Mouse (Mus musculus) mouse embryonic stem cell (cell line): ENCODE results near the gene Rela.

Source experiments
- in situ Hi-C, 2 experiments: fragments of 300-500 bp; cut with MboI; formaldehyde crosslinking; loops; 1 replicate in 1 of 2; 3 replicates in 1 of 2; pipeline ENCODE4 v1.14.3; 2019 to 2020; ENCODE audit warnings: low sequenced_read_pairs in 2 of 2, low pct_unique_long_range_greater_than_20kb in 1 of 2, mixed read lengths in 1 of 2; ENCODE audit not compliant: unreplicated experiment in 1 of 2

Gene Rela

DNA sequence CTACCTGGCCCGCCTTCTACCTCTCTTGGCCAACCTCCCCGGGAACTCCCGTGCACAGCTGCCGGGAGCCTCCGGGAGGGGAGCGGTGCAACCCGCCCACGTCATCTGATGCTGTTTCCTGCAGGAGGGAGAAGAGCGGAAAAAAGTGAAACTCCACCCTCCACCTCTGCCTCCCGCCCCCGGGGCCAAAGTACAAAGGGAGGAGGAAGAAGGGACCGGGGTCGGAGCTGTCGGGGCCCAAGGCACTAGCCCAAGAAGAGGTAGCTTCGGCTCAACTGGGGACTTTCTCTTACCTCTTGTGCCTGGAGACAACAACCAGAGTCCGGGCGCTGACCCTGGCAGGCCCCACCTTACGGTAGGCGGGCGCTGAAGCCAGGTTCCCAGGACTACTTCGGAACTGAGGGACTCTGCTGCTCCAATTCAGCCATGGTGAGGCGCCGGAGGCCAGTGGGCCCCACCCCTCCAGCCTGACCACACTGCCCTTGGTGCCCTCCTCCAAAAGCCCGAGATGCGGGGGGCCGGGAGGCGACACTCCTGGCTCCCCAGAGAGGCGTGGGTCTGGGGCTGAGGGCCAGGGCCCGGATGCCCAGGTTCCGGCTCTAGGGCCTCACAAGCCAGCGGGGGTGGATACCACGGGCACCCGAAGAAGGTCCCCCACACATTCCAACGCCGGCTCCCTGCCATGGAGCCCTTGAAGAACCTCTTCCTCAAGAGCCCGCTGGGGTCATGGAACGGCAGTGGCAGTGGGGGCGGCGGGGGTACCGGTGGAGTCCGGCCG is 52.5 kb downstream of the Rela start:
- in situ Hi-C loops, result no loop called here

DNA sequence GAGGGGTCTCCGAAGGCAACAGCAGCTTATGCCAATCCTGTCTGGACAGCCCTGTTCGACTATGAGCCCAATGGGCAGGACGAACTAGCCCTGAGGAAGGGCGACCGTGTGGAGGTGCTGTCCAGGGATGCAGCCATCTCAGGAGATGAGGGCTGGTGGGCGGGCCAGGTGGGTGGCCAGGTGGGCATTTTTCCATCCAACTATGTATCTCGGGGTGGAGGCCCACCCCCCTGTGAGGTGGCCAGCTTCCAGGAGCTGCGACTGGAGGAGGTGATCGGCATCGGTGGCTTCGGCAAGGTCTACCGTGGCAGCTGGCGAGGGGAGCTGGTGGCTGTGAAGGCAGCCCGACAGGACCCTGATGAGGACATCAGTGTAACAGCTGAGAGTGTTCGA is 53.1 kb downstream of the Rela start:
- in situ Hi-C loops, result no loop called here

DNA sequence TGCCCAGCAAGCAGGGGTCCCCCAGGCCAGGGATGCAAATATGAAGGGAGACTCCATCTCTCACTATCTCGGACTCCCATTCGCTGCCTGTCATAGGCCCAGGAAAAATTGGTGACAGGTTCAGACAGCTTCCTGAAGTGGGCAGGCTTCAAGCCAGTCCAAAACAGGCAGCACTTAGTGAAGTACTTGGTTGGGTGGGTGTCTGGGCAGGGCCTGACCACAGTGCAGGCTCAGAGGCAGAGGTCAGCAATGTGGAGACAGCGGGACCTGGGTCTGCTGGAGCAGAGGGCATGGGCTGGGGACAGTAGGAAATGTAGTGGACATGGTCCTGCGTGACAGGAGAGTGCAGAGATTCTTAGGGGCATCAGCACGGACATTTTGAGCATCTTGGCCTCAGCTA is 54.3 kb downstream of the Rela start:
- in situ Hi-C loops, result no loop called here

DNA sequence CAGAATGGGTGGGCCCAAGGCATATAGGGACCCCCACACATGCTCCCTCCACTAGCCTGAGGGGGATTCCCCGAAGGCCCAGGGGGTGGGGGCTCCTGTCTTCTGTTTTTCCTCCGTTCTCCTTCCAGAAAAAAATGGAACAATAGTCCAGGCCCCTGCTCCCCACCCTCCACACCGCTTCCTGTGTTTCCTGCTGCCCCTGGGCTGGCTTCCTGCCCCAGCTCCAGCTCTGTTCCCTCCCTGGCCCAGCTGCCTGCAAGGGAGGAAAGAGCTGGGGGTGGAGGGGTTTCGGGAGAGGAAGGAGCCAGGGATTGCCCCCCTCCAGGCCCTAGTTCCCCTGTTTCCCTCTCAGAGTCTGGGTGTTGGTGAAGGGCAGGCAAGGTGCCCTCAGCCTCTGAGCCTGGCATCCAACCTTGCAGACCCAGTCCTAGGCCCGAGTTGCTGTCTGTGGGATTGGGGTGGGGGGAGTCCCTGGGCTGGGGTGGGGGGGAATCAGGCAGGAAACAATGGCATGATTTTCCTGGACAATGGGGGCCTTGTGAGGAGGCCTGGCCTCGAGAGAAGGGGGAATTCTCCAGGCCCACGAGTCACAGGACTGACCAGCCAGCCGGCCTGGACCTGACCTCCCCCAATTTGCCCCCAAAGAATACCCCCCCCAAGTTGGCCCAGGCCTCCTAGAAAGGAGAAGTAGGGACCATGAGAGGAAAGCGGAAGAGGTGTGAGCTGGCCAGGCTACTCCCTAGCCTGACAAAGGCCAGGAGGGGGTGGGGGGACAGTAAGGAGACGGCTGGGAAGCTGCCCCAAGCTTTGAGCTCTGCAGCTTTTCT is 55.0 kb downstream of the Rela start:
- in situ Hi-C loops, result no loop called here

DNA sequence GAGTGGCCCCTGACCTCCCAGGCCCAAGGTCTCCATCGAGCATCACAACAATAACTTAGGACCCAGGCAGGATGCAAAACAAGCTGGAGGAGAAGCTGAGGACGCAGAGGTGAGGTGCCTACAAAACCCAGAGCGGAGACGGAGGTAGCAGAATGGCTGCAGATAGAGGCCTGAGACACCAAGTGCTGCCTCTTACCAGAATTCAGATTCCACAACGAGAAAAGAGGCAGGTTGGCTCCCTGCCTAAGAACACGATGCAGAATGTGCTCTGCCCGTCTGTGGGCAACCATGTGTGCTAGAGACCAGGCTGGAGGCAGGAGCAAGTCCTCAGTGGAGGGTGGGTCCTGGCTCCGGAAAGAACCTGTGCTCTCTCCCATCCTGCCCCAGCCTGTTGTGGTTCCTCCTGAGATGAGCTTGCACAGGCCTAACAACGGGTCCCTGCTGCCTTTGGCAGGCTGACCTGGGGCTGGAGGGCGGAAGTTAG is 55.7 kb downstream of the Rela start:
- in situ Hi-C loops, result no loop called here

DNA sequence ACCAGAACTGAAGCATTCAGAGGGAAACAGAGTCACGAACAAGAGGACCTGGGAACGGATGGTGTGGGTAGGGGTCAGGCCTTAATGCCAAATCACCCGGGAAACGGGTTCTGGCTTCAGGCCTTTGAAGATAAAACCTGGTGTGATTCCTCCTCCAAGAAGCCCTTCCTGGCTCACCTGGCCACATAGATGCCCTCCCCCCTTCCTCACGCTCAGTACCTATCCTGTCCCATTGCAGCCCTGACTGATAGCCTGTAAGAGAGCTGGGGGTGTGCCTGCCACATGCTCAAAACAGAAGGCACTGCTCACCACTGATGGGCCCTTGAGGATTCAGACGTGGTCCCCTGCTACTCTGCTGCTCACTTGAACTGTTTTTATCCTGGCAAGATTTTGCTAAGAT is 56.5 kb downstream of the Rela start:
- in situ Hi-C loops, result no loop called here

DNA sequence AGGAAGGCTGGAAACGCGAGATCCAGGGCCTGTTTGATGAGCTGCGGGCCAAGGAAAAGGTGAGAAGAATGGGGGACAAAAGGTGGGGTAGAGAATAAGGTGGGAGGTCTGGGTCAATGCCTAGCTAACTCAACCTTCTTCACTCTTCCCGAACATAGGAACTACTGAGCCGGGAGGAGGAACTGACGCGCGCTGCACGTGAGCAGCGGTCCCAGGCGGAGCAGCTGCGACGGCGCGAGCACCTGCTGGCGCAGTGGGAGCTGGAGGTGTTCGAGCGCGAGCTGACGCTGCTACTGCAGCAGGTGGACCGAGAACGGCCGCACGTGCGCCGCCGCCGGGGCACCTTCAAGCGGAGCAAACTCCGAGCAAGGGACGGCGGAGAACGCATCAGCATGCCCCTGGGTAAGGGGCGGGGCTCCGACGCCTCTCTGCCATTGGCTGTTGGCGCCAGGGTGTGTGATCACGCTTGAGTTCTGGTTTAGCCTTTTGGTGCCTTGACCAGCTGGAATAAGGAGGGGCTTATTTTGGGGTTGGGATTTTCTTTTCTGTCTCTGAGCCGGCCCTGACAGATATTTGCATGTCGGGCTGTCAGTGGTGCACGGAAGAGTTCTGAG is 58.7 kb downstream of the Rela start:
- in situ Hi-C loops, result no loop called here
